Mouse (Mus musculus): Measurements from ENCODE around the gene Cachd1. TPM values are rescaled to one million over a fixed set of nuclear protein-coding genes. Genes with fewer than 3 reads are reported as not detected.

Cachd1 gene
- polyA plus RNA-seq, 1 experiment: 7.9 TPM

GRCm38 (mm10) chr4:100945171-100945899 lies 168.9 kb downstream of the Cachd1 start:
- Histone ChIP-seq H3K9me3 (ENCODE audit: control insufficient read depth, low read length) (no peaks in the 10 kb centered on the region), H3K27me3 (ENCODE audit: control insufficient read depth) (no peaks in the 10 kb centered on the region), H3K36me3 (ENCODE audit: control insufficient read depth) (no peaks in the 10 kb centered on the region), H3K4me1 (ENCODE audit: control insufficient read depth) (no peaks in the 10 kb centered on the region), H3K4me3 (replicated peaks) (no peak overlapping the region)
- TF ChIP-seq GATA1 (IDR thresholded peaks at IDR 0.05; ENCODE audit: low read length) (no peak), TAL1 (IDR thresholded peaks at IDR 0.05; ENCODE audit: low read length) (no peak)

GRCm38 (mm10) chr4:100948494-100949425 lies 172.3 kb downstream of the Cachd1 start:
- H3K4me1 ChIP-seq (ENCODE audit: control insufficient read depth): no peaks in the 10 kb centered on the region
- no peaks in the 10 kb centered on the region for H3K27me3 ChIP-seq (ENCODE audit: control insufficient read depth)
- H3K9me3 ChIP-seq (ENCODE audit: control insufficient read depth, low read length): no peaks in the 10 kb centered on the region
- no peaks in the 10 kb centered on the region for H3K36me3 ChIP-seq (ENCODE audit: control insufficient read depth)
- no peak overlapping the region for H3K4me3 ChIP-seq (replicated peaks)
- no peak for TF ChIP-seq GATA1 (IDR thresholded peaks at IDR 0.05; ENCODE audit: low read length)
- no peak for TF ChIP-seq TAL1 (IDR thresholded peaks at IDR 0.05; ENCODE audit: low read length)

- H3K4me3 ChIP-seq (replicated peaks): no peak overlapping the region
Measured at GRCm38 (mm10) chr4:100950316-100950715, 173.8 kb downstream of the Cachd1 start.

GRCm38 (mm10) chr4:100951876-100952275 lies 175.4 kb downstream of the Cachd1 start:
- Histone ChIP-seq H3K4me1 (ENCODE audit: control insufficient read depth) (no peaks in the 10 kb centered on the region), H3K4me3 (replicated peaks) (no peak overlapping the region), H3K36me3 (ENCODE audit: control insufficient read depth) (no peaks in the 10 kb centered on the region), H3K9me3 (ENCODE audit: control insufficient read depth, low read length) (no peaks in the 10 kb centered on the region), H3K27me3 (ENCODE audit: control insufficient read depth) (no peaks in the 10 kb centered on the region)
- no peak for TF ChIP-seq TAL1 (IDR thresholded peaks at IDR 0.05; ENCODE audit: low read length)
- TF ChIP-seq GATA1 (IDR thresholded peaks at IDR 0.05; ENCODE audit: low read length): no peak

More at GRCm38 (mm10) chr4:100950316-100950715, 173.8 kb downstream of the Cachd1 start:
- Histone ChIP-seq H3K9me3 (ENCODE audit: control insufficient read depth, low read length) (no peaks in the 10 kb centered on the region), H3K36me3 (ENCODE audit: control insufficient read depth) (no peaks in the 10 kb centered on the region), H3K27me3 (ENCODE audit: control insufficient read depth) (no peaks in the 10 kb centered on the region), H3K4me1 (ENCODE audit: control insufficient read depth) (no peaks in the 10 kb centered on the region)
- TF ChIP-seq GATA1 (IDR thresholded peaks at IDR 0.05; ENCODE audit: low read length) (no peak), TAL1 (IDR thresholded peaks at IDR 0.05; ENCODE audit: low read length) (no peak)

- no peak for TF ChIP-seq GATA1 (IDR thresholded peaks at IDR 0.05; ENCODE audit: low read length)
- no peak for TF ChIP-seq TAL1 (IDR thresholded peaks at IDR 0.05; ENCODE audit: low read length)
- H3K9me3 ChIP-seq (ENCODE audit: control insufficient read depth, low read length): no peaks in the 10 kb centered on the region
- H3K27me3 ChIP-seq (ENCODE audit: control insufficient read depth): no peaks in the 10 kb centered on the region
- H3K4me1 ChIP-seq (ENCODE audit: control insufficient read depth): no peaks in the 10 kb centered on the region
- no peak overlapping the region for H3K4me3 ChIP-seq (replicated peaks)
- H3K36me3 ChIP-seq (ENCODE audit: control insufficient read depth): no peaks in the 10 kb centered on the region
Measured at GRCm38 (mm10) chr4:100963341-100963740, 186.9 kb downstream of the Cachd1 start.

- no peaks in the 10 kb centered on the region for H3K9me3 ChIP-seq (ENCODE audit: control insufficient read depth, low read length)
- no peaks in the 10 kb centered on the region for H3K27me3 ChIP-seq (ENCODE audit: control insufficient read depth)
- TF ChIP-seq TAL1 (IDR thresholded peaks at IDR 0.05; ENCODE audit: low read length) (no peak), GATA1 (IDR thresholded peaks at IDR 0.05; ENCODE audit: low read length) (no peak)
- H3K36me3 ChIP-seq (ENCODE audit: control insufficient read depth): no peaks in the 10 kb centered on the region
- H3K4me1 ChIP-seq (ENCODE audit: control insufficient read depth): no peaks in the 10 kb centered on the region
- no peak overlapping the region for H3K4me3 ChIP-seq (replicated peaks)
Measured at GRCm38 (mm10) chr4:100963796-100964195, 187.3 kb downstream of the Cachd1 start.

GRCm38 (mm10) chr4:100967703-100968392 lies 191.4 kb downstream of the Cachd1 start:
- Histone ChIP-seq H3K27me3 (ENCODE audit: control insufficient read depth) (no peaks in the 10 kb centered on the region), H3K9me3 (ENCODE audit: control insufficient read depth, low read length) (no peaks in the 10 kb centered on the region), H3K36me3 (ENCODE audit: control insufficient read depth) (no peaks in the 10 kb centered on the region), H3K4me1 (ENCODE audit: control insufficient read depth) (no peaks in the 10 kb centered on the region), H3K4me3 (replicated peaks) (no peak overlapping the region)
- TF ChIP-seq GATA1 (IDR thresholded peaks at IDR 0.05; ENCODE audit: low read length): no peak
- TF ChIP-seq TAL1 (IDR thresholded peaks at IDR 0.05; ENCODE audit: low read length): no peak

- H3K36me3 ChIP-seq (ENCODE audit: control insufficient read depth): no peaks in the 10 kb centered on the region
- no peaks in the 10 kb centered on the region for H3K9me3 ChIP-seq (ENCODE audit: control insufficient read depth, low read length)
- no peak for TF ChIP-seq GATA1 (IDR thresholded peaks at IDR 0.05; ENCODE audit: low read length)
- TF ChIP-seq TAL1 (IDR thresholded peaks at IDR 0.05; ENCODE audit: low read length): no peak
- H3K4me3 ChIP-seq (replicated peaks): no peak overlapping the region
- H3K4me1 ChIP-seq (ENCODE audit: control insufficient read depth): no peaks in the 10 kb centered on the region
- no peaks in the 10 kb centered on the region for H3K27me3 ChIP-seq (ENCODE audit: control insufficient read depth)
Measured at GRCm38 (mm10) chr4:100973641-100974454, 197.4 kb downstream of the Cachd1 start.

Data from erythroblast, embryonic 14.5 days (primary cell).